Mouse (Mus musculus) heart, postnatal 4 days (tissue): ENCODE measurements around the gene Bdh2. TPM values are rescaled to one million over a fixed set of nuclear protein-coding genes. Genes with fewer than 3 reads are reported as not detected.

Experiments used
- total RNA-seq, 2 experiments: library from RNA; stranded (reverse); gene quantifications; 2 replicates each; pipeline ENCODE4 v1.2.3; 2021

The Bdh2 gene
- total RNA-seq, 2 experiments from 2014 or later = 6.7 to 7.0 TPM

Other genes with a start within 250 kb of the Bdh2 start
- gene Cenpe, start 68.7 kb upstream of the Bdh2 start, total RNA-seq = 10 to 100 TPM; 20.4 to 22.6 TPM
- gene Slc9b2, start 26.5 kb downstream of the Bdh2 start, total RNA-seq = 1 to 10 TPM in 1 of 2 experiments, under 1 TPM in 1; 0.41 to 1.5 TPM
- gene Slc9b1, start 66.8 kb downstream of the Bdh2 start, total RNA-seq = 1 to 10 TPM in 1 of 2 experiments, under 1 TPM in 1; 0.74 to 1.0 TPM
- 10 to 100 TPM; 35.6 to 38.2 TPM for gene Cisd2, start 142.7 kb downstream of the Bdh2 start, total RNA-seq
- 100 to 1,000 TPM; 389 to 397 TPM for gene Ube2d3, start 156.9 kb downstream of the Bdh2 start, total RNA-seq
- 10 to 100 TPM; 24.8 to 26.6 TPM for gene Manba, start 204.4 kb downstream of the Bdh2 start, total RNA-seq